Mouse (Mus musculus) bone marrow, adult 2 months (tissue): ENCODE measurements around the gene Fcmr.

Source experiments
- CTCF ChIP-seq: fragments of 200-500 bp; IDR thresholded peaks from 2 replicates; pipeline ENCODE4 v1.5.1; 2011; ENCODE audit warnings: low read length, control low read depth; ENCODE audit not compliant: control insufficient read depth, insufficient read depth
- POLR2A ChIP-seq: fragments of 200-500 bp; IDR thresholded peaks from 2 replicates; pipeline ENCODE4 v1.6.1; 2011; ENCODE audit warnings: low read depth, mild to moderate bottlenecking, control low read depth, low read length, borderline replicate concordance; ENCODE audit not compliant: control insufficient read depth

DNA sequence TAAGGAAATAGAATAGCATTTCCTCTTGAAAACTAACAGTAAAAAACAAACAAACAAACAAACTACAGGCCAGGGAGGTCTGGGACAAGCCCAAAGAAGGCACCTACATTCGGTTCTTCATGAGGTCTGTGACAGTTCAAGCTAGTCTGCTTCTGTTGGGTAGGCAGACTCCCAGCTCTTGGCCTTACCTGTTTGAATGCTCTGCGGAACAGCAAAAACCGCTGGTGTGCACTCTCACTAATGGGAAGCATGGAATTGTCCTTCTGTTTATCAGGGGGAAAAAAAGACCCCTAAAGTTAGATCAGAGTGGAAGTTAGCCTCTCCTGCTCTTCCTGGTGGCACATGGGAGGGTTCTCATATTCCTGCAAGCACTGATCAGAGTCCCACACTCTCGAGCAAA lies 17.7 kb downstream of the Fcmr start:
- TF ChIP-seq CTCF (no peak), POLR2A (no peak)
